Mouse (Mus musculus): ENCODE measurements around the gene Rhox7a.
"Not testable (repeated sequence)": the region's sequence is repeated elsewhere in the genome, so short reads cannot be mapped to it uniquely, and the experiment has no call there.

Rhox7a gene

GRCm38 (mm10) chrX:37831386-37831785 lies at the start of gene Rhox7a:
Rhox7a (plus strand) TSS chrX:37831686.
- not testable (repeated sequence) for DNase-seq (ENCODE audit: low spot score in 2 of 2)

- no peak for DNase-seq (ENCODE audit: low spot score in 2 of 2)
These were observed 24.0 kb upstream of the Rhox7a start for GRCm38 (mm10) chrX:37807286-37808080.

- no peak for DNase-seq (ENCODE audit: low spot score in 2 of 2)
These were observed 22.1 kb upstream of the Rhox7a start for GRCm38 (mm10) chrX:37809396-37809795.

GRCm38 (mm10) chrX:37811179-37811578 lies 20.3 kb upstream of the Rhox7a start:
- peak; percentile 6 to 10 for DNase-seq (ENCODE audit: low spot score in 2 of 2)

- DNase-seq (ENCODE audit: low spot score in 2 of 2) = no peak
These were observed 15.8 kb upstream of the Rhox7a start for GRCm38 (mm10) chrX:37815665-37816064.

- not testable (repeated sequence) for DNase-seq (ENCODE audit: low spot score in 2 of 2)
These were observed 4.9 kb upstream of the Rhox7a start, which contains the start of gene Rhox6 for GRCm38 (mm10) chrX:37826610-37827009. Rhox6 (plus strand) TSS chrX:37826910.

GRCm38 (mm10) chrX:37871641-37872040 lies 40.2 kb downstream of the Rhox7a start:
- DNase-seq (ENCODE audit: low spot score in 2 of 2) = no peak

- no peak for DNase-seq (ENCODE audit: low spot score in 2 of 2)
These were observed 47.4 kb downstream of the Rhox7a start, which contains the start of gene Rhox8 for GRCm38 (mm10) chrX:37878844-37879243. Rhox8 (minus strand) TSS chrX:37878944.
